Mouse (Mus musculus): ENCODE data around the gene Rere.

Rere gene

DNA sequence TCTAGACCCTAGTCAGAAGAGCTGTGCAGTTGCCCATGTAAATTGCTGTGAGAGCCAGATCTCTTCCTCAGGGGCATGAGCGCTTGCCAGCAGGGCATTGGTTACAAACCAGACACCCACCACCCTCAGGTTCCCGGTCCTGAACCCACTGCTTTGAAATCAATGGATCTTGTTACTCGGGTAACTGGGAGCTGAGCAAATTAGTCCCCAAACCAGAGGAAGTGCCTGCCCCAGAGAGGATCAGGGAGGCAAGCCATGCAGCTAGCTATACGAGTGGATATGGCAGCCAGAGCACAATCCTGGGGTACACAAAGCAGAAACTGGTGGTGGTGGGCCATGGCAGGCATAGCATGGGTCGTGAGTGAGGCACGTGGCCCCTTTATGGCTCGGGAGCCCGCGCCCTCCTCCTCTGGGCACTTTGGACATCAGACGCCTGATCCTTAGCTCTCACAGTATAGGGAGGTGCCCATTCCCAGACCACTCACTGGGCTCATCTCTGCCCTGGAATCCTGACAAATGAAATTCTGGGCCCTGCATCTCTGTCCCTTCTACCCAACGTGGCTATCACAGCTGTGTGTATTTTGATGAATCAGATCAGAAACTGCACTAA lies 342.9 kb downstream of the Rere start:
- no peak for DNase-seq

DNA sequence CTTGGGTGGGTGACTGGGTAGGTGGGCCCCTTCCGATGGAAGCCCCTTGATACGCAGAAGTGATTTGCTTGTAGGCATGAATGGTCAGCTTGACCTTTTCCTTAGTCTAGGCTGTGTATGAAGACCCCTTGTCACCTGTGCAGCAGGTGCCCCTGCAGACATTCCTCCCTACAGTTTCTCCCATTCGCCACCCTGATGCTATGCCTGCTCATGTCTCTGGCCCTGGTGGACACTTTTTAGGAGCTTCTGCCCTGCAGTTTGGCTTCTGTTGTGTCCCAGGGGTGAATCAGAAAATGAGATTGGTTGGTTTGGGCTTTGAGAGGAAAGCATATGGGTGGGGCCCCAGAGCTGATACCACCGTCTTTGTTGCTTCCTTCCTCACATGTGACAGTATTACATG lies 343.5 kb downstream of the Rere start:
- no peak for DNase-seq

DNA sequence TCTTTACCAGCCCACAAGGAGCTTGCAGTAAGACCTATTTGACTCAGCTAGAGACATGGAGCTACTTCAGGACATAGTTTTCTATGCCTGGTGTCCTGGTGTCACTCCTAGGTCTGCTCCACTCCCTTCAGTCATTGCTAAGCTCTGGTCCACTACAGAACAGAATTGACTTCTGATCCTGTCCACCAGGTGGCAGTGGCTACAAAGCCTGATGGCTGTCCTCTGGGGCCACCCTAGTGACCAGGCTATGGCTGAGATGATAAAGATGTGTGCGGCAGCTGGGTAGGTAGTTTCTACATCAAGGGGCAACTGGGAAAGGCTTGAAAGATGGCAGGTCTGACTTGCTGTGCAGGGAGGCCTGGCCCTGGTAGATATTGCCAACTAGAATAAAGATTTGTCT lies 344.0 kb downstream of the Rere start:
- DNase-seq, result peak; percentile 73

- DNase-seq, result no peak
Measured at GRCm38 (mm10) chr4:150625951-150626732, 344.7 kb downstream of the Rere start.

DNA sequence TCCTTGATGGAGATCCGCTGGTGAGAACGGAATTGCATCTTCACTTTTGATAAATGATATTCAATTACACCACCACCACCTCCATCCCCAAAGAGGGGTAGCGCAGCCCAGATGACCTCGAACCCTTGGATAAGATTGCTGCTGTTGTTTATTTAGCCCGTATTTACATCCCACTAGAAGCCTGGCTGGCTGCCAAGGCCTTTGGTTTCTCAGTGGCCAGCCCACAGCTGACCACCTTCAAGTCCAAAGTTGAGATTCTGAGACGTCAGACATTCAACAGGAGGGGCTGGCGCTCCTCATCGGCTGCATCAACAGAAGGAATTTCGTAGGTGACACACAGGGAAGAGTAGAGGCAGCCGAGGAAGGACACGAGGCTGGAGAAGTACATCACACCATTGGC lies 347.8 kb downstream of the Rere start:
- no peak for DNase-seq

DNA sequence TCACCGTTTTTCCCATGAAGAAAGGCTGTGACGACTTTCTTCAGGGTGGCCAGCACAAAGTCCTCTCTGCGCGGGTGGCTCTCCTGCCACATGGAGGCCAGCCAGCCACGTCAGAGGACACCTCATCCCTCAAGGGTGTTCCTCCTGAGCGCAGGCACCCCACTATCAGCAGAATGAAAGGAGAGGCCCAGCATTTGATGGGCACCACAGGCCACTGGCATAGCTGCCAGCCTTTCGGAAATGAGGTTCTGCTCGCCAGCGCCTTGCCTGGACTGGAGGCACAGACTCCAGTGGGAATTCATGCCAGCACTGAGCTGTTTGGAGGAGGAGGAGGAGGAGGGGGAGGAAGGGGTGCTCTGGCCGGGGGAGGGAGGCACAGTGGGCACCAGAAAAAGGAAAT lies 354.1 kb downstream of the Rere start:
- peak; percentile 92 for DNase-seq

- DNase-seq, result peak; percentile 72
Measured at GRCm38 (mm10) chr4:150636635-150637034, 355.2 kb downstream of the Rere start.

GRCm38 (mm10) chr4:150644299-150644698 lies 362.9 kb downstream of the Rere start:
- DNase-seq, result no peak

GRCm38 (mm10) chr4:150649327-150649726 lies 367.9 kb downstream of the Rere start:
- DNase-seq, result no peak

DNA sequence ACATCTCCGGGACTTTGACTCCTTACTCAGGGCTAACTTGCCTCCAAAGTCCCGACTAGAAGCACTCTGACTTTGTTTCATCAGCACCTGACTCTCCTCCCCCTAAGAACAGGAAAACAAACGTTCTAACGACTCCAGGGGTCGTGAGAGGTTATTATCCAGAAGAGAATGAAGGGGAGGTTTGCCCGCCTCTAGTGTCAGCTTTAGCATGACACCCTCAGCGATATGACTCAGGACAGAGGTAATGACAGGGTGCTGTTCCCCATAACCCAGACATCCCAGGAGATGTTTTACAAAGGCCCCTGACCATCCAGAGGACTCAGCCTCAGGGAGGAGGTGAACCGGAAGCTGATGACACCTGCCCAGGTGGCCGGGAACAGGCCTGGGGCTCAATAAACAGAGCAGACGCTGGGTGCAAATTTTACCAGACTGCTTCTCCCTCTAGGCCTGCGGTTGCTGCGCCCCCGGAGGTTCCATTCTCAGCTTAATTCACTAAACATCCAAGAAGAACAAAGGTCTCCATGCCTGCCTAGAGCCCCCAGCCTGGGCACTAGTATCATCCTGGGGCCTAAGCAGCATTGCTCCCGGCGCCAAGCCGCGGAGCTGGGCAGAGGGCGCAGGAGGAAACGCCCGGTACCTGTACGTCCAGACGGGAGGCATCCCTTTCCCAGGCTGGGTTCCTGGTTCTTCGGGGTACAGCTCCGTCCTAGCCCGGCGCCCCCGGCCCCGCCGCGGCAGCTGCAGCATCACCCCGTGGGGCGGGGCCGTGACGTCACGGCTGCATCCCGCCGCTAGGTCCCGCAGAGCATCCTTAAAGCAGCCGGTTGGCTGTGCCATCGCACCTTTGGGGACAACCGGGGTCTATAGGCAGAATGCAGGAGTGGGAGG lies 370.2 kb downstream of the Rere start, which contains the start of gene Slc45a1:
Gene Slc45a1 (minus strand): TSS at position 785 of the 888 bp plus-strand sequence.
- DNase-seq, result peak; percentile 69

- no peak for DNase-seq
Measured at GRCm38 (mm10) chr4:150653072-150653599, 371.7 kb downstream of the Rere start.

DNA sequence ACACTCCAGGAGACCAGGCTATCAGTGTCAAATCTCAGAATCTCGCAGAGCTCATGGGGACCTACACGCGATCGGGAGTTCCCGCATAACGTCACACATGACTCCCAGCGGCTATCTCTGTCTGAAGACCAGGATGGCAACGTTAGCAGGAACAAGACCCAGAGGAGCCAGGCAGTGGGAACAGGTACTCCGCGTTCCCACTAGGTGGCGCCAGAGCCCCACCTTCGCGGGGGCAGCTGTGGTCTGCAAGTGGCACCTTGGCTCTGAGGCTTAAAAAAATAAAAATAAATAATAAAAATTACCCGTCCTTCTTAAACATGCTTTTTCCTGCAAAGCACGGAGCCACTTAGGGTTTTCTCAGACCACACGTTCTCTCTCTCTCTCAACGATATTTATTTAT lies 374.5 kb downstream of the Rere start:
- peak; percentile 78 for DNase-seq

GRCm38 (mm10) chr4:150656504-150656903 lies 375.1 kb downstream of the Rere start:
- no peak for DNase-seq

DNA sequence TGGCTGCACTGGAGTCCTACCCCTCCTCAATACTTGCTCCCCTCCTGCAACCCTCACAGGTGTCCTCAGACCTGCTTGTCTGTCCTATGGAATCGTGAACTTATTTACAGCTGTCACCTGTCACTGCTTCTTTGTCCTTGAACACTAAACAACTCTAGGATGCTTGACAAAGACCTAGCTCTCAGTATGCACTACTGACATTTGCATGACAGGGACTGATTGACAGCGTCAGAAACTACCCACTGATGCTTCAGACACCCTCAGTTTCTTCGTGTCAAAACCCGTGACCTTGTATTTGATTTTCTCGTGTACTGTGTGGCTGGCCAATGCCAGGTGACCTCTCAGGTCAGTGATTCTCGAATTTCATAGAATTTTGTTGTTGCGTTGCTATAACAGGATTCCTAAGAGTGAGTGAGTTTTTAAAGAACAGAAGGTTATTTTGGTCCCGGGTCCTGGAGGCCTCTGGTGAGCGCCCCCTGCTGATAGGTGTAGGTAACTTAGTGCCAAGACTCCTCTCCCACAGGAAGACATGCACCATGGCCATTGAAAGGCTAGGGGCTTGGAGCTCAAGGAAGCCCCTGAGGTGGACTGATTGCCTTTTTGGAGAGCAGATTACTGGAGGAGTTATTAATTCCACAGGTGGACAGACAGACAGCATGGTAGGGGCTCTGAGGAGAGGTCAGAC lies 378.6 kb downstream of the Rere start:
- no peak for DNase-seq

DNA sequence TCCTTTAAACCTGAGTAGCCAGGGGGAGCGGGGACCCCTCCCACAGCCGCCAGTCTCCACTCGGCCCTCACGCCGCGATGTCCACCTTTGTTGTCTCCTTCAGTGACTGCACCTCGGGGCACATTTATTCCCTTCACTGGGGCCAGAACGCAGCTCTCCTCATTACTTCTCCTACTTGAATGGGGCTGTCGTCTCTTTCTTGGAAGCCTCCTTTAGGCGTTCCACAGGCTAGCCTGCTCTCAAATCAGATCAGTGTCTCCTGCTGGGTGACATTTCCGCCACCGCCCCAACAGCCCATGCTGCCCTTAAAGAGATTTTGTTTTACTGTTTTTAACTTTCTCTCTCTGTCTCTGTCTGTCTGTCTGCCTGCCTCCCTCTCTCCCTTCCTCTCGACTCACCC lies 380.4 kb downstream of the Rere start:
- DNase-seq, result no peak

DNA sequence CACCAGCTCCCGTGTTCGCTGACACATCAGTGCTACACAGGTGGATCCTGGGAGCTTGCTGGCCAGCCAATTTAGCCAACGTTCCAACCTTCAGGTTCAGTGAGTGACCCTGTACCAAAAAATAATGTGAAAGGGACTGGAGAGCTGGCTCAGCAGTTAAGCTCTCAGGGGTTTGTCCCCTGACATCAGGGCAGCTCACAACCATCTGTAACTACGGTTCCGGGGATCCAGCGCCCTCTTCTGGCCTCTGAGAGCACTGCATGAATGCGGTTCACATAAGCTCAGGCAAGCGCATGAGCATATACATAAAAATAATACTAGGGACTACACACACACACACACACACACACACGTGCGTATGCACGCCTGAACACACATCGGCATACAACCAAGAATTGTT lies 381.7 kb downstream of the Rere start:
- DNase-seq, result no peak

- no peak for DNase-seq
Measured at GRCm38 (mm10) chr4:150664726-150665125, 383.3 kb downstream of the Rere start.

- no peak for DNase-seq
Measured at GRCm38 (mm10) chr4:150665806-150666205, 384.4 kb downstream of the Rere start.

All from cerebellum, adult 11-12 months (tissue).